Mouse (Mus musculus): ENCODE data around the gene Myo1c. TPM values are rescaled to one million over a fixed set of nuclear protein-coding genes. Genes with fewer than 3 reads are reported as not detected.
"Not testable (repeated sequence)": the region's sequence is repeated elsewhere in the genome, so short reads cannot be mapped to it uniquely, and the experiment has no call there.

The Myo1c gene
- total RNA-seq, 2 experiments from 2014 or later: 14.8 to 21.2 TPM

DNA sequence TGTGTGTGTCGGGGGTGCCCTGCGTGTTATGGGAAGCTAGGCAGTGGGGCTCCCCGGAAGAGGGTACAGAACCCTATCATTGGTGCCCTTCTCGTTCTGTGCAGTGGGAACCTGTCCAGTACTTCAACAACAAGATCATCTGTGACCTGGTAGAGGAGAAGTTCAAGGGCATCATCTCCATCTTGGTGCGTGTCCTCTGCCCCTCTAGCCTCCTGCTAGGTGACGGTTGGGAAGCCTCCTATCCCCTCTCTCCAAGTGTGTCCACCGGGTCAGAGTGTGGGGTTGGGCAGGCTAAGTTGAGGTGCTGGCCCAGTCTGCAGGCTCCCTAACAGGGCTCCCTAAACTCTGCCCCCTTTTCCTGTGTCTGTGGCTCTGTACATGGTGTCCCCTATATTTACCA is 11.8 kb downstream of the Myo1c start:
- ATAC-seq (replicated peaks; ENCODE audit: poor library complexity, severe bottlenecking): no peak

DNA sequence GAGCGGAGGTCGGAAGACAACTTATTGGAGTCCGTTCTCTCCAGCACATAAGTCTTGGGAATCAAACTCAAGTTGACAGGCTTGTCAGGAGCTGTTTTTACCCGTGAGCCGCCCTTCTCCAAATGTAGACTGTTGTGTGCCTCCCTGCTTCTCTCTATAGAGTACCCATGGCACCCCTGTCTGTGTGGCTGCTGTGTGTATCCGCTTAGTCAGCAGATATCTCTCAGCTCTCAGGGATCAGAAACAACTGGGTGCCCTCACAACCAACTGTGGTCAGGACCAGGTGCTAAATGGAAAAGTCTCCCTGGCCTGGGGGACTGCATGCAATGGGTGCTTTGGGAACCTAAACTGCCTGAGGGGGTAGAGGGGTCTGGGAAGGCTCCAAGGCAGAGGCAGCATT is 16.0 kb downstream of the Myo1c start:
- no peak for ATAC-seq (replicated peaks; ENCODE audit: poor library complexity, severe bottlenecking)

DNA sequence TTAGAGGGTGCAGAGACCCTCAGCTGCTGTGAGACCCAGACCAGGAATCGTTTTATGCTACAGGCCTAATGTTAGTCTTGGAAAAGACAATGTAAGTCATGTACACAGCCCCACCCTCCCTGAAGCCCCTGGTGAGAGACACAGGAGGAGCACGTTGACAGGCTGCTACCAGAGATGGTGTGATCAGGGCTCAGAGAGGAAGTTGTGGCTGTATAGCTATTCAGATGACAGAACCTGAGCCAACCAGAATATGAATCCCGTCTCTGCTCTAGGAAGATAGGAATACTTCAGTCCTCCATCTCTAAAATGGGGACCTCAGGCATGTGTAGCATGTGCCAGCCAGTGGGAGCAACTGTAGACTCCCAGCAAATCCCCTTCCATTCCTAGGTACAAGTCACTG is 18.3 kb downstream of the Myo1c start:
- ATAC-seq (replicated peaks; ENCODE audit: poor library complexity, severe bottlenecking): peak; percentile 34; the same call in 1 of the 2 replicates

DNA sequence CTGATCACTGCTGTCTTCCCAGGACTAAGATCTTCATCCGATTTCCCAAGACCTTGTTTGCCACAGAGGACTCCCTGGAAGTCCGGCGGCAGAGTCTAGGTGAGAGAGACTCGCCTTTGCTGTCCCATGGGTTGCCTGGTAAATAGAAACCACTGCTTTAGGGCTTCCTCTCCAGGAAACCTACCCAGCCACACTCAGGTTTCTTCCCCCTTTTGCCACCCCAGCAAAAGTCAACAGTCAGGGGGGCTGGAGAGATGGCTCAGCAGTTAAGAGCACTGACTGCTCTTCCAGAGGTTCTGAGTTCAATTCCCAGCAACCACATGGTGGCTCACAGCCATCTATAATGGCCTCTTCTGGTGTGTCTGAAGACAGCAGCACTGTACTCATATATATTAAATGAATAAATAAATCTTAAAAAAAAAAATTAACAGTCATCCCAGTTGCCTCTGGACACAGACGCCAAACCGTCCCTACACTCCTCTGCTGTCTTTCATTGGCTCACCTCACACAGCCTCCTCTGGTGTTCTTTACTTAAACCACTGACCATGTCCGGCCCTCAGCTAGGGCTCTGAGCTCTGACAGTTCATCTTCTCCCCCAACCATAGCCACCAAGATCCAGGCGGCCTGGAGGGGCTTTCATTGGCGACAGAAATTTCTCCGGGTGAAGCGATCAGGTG is 19.0 kb downstream of the Myo1c start:
- ATAC-seq (replicated peaks; ENCODE audit: poor library complexity, severe bottlenecking): peak; percentile 25; the same call in 1 of the 2 replicates

DNA sequence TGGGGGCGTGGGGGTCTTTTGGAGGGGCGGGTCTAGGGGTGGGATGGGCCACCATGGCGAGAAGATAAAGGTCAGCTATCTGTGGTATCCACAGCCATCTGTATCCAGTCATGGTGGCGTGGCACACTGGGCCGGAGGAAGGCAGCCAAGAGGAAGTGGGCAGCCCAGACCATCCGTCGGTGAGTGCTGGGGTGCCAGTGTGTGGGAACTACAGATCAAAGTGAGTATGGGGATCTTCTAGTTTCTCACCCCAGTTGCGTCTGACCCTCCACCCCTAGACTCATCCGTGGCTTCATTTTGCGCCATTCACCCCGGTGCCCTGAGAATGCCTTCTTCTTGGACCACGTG is 19.5 kb downstream of the Myo1c start:
- peak; percentile 74 for ATAC-seq (replicated peaks; ENCODE audit: poor library complexity, severe bottlenecking)

DNA sequence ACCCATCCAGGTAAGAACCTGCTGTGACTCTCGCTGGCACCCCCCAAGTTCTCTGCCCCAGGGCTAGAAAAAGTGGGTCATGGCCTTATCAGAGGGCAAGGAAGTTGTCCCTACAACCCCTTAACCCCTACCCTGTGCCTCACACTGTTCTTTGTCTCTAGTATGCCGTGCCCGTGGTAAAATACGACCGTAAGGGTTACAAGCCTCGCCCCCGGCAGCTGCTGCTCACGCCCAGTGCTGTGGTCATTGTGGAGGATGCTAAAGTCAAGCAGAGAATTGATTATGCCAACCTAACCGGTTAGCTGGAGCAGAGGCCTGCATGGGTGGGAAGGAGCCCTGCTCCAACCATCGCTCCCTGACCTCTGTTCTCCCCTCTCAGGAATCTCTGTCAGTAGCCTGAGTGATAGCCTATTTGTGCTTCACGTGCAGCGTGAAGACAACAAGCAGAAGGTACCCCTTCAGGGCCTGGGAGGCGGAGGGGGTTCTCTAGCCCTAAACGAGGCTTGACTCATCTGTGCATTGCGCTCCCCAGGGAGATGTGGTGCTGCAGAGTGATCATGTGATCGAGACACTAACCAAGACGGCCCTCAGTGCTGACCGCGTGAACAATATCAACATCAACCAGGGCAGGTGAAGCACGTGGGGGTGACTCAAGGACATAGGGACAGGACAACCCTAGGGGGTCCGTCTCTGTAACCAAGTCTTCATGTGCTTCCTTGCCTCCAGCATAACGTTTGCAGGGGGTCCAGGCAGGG is 21.3 kb downstream of the Myo1c start:
- no peak for ATAC-seq (replicated peaks; ENCODE audit: poor library complexity, severe bottlenecking)

DNA sequence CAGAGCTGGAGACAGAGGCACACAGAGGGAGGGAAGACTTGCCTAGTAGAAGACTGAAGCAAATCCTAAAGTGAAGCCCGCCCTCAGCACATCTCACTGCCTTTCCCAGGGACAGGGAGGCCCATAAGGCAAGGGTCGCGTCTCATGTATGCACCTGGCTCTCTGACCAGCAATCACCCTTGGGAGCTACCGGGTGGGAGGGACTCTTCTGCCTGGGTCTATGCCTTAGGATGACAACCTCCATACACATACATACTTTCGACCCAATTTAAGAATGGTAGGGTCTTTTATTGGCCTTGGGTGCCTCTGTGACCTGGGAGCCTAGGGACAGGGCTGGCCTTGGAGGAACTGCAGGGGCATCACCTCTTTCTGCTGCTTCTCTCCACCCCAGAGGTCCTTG is 23.1 kb downstream of the Myo1c start:
- ATAC-seq (replicated peaks; ENCODE audit: poor library complexity, severe bottlenecking): no peak

DNA sequence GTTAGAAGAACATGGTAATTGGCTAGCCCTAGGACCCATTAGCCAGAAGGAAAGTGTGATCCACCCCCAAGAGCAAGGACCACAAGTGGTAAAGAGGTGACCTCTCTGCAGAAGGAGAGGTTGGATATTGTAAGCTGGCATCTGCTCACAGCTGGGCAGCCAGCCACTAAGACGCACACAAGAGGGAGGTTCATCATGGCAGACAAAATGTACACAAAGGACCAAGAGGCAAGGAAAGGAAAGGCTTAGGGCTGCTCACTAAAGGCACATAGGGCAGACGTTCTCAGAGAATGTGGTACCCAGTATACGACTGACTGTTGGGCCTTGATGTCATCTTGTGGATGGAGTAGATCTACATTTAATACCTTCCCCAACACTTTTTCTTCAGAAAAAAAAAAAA is 24.6 kb downstream of the Myo1c start:
- no peak for ATAC-seq (replicated peaks; ENCODE audit: poor library complexity, severe bottlenecking)

DNA sequence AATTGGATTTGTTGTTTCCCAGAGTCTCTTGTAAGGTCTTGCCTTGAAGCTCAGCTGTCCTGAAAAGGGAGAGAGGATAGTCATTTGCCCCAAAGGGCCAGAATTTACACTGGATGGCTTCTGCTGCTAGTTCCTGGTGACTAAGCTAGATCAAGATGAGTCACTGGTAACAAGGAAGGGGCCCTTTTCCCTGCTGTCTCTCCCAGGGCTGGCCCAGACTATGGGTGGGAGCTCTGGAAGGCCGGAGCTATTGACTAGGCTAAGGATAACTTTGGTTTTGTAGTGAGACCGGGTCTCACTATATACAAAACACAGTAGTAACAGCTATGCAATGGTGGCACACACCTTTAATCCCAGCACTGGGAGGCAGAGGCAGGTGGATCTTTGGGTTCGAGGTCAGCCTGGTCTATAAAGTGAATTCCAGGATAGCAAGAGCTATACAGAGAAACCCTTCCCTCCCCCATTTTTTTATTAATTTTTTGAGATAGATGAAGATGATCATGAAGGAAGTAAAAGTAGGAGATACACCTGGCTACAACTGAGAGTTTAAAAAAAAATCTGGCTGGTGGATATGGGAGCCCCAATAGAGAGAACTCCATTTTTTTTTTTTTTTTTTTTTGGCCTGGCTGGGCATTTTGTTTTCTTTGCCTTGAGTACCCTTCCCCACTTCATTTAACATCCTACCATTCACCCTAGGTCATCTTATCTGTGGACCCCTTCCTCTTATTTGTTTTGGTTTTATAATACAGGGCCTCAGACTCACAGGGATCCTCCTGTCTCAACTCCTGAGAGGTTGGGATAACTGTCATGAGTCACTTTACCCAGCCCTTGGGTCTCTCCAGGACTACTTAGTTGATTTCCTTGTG is 27.8 kb downstream of the Myo1c start:
- ATAC-seq (replicated peaks; ENCODE audit: poor library complexity, severe bottlenecking): no peak

DNA sequence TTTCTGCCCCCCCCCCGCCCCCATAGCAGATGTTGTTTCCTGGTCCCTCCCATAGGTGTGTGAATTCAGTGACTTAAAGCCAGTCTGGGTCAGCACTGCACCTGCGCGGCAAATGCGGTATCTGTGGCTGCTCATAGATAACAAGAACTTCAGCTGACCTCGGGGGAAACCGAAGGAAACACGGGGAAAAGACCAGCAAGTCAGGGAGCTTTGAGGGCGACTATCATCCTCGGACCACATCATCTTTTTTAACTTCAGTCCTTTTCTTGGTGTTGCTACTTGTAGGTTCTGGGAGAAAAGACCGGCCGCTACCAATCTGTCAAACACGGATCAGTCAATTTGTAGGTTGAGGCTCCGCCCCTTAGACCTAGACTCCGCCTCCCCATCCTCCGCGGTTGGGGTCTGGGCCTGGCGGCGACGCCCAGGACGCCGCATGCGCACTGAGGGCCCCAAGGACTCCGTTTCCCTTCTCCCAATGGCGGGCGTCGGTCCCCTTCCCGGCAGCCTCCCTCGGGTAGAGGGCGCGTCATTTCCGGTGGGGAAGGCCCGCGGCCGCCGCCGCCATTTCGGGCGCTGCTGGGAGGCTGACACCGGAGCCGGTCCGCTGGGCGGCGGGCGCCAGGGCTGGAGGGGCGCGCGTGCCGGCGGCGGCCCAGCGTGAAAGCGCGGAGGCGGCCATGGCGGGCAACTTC is 28.6 kb downstream of the Myo1c start, which contains the start of gene Crk:
Gene Crk, plus strand, starts transcription at position 513 of the 692 bp plus-strand sequence.
- ATAC-seq (replicated peaks; ENCODE audit: poor library complexity, severe bottlenecking): peak; percentile 92

DNA sequence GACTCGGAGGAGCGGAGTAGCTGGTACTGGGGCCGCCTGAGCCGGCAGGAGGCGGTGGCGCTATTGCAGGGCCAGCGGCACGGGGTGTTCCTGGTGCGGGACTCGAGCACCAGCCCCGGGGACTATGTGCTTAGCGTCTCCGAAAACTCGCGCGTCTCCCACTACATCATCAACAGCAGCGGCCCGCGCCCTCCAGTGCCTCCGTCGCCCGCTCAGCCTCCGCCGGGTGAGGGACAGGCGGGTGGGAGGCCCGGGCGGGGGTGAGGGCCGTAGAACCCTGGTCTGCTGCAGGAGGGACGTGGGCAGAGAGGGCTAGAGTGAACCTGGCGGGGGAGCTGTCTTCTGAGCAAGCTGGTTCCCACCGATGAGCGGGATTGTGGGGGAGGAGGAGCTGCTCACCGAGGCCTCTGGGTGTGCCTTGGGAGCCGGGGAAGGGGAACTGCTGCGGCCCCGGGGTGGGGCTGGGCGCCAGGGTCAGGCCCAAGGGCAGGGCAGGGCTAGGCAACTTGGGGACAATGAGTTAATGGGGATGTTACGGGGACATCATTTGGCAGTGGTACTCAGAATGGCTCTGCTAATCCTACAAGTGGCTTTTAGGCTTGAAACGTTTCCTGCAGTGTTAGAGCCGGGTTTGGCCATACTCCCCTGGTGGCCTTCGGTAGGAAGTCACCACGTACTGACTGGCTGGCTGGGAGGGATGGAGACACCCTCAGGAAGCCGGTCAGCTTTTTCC is 29.3 kb downstream of the Myo1c start:
- peak; percentile 65 for ATAC-seq (replicated peaks; ENCODE audit: poor library complexity, severe bottlenecking)

DNA sequence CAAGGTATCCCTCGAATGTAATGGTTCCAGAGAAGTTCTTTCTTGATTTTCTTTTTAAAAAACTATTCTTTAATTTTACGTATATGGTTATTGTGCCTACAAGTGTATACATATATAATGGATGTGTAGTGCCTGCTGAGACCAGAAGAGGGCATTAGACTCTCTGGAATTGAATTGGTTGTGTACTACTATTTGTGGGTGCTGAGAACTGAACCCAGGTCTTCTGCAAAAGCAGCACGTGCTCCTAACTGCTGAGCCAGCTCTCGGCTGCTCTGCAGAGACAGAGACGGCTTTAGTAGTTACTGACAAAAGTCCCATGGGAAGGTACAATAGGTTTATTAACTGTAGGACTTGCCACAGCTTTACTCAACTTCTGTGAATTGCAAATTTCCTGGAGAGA is 34.2 kb downstream of the Myo1c start:
- no peak for ATAC-seq (replicated peaks; ENCODE audit: poor library complexity, severe bottlenecking)

DNA sequence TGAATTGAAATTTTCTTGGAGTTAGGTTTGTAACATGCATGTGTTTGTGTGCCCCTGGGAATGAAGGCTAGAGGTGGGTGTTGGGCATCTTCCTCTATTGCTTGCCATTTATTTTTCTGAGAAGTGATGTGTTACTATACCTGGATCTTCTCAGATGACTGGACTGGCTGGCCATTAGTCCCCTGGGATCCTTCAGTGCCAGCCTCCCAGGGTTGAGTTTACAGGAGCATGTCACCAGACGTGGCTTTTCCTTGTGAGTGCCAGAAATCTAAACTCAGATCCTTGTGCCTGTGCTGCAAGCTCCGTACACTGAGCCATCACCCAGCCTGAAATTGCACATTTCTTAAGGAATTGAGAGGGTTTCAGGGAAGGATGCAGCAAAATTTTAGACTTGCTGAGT is 34.7 kb downstream of the Myo1c start:
- ATAC-seq (replicated peaks; ENCODE audit: poor library complexity, severe bottlenecking): no peak

DNA sequence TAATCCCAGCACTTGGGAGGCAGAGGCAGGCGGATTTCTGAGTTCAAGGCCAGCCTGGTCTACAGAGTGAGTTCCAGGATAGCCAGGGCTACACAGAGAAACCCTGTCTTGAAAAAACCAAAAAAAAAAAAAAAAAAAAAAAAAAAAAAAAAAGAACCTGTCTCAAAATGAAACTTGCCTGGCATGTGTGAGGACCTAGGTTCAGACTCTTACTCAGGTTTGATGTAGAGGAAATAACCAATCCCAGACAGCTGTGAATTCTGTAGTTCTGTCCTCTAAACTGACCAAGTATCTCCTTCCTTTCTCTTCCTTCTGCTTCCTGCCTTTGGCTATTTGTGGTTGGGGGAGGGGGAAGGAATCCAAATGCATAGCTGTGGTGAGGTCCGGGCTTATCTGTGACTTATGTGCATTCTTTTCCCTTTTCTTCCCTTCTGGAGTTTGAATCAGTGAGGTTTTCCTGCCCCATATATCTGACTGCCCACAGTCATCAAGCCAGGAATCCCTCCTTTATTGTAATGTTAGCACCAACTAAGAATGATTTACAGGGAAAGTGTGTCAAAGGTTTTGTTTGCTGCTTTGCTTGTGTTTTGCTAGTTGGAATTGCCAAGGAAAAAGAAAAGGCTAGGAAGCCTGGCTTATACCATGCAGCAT is 37.2 kb downstream of the Myo1c start:
- 0 out of 2 replicates have a peak, but pooled peaks have one; percentile 27 for ATAC-seq (replicated peaks; ENCODE audit: poor library complexity, severe bottlenecking)

DNA sequence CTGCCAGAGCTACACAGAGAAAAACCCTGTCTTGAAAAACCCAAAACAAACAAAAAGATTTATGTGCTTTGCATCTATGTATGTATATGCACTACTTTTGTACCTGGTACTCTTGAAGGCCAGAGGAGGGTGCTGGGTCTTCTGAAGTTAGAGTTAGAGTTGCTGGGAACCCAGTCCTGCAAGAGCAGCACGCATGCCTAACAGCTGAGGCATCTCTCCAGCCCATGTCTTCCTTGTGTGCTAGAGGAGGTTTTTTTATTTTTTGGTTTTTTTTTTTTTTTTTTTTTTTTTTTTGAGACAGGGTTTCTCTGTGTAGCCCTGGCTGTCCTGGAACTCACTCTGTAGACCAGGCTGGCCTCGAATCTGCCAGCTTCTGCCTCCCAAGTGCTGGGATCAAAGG is 37.8 kb downstream of the Myo1c start:
- no peak for ATAC-seq (replicated peaks; ENCODE audit: poor library complexity, severe bottlenecking)

DNA sequence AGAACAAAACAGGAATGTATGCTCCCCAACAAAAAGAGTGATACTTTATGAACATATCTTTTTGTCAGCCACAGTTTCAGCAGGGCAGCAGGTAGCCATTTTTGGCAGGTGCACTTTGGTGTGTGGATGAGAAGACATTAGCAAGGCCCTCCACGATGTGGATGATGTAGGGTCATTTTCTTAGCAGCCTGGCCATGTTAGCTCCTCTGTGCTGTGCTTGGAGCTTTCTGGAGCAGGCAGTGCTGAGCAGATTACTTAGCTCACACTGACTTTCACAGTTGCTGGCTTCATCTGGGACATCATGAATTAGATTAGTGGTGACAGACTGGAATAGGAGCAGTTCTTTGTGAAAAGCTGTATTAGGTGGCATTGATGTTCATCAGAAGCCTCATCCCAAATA is 39.7 kb downstream of the Myo1c start:
- no peak for ATAC-seq (replicated peaks; ENCODE audit: poor library complexity, severe bottlenecking)

DNA sequence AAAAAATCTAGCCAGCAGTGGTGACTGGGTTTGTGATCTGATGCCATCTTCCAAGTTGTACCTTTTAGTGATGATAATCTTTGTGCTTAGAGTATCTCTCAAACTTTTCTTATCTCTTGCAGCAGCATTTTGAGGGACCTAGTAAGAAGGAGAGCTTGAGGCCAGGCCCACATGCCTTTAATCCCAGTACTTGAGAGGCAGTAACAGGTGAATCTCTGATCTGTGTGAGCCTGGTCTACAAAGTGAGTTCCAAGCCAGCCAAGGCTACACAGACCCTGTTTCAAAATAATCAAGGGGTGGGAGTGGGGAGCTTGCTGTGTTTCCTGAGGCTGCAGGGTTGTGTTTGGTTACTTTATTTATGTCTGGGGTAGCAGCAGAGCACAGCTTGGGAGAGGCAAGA is 40.7 kb downstream of the Myo1c start:
- ATAC-seq (replicated peaks; ENCODE audit: poor library complexity, severe bottlenecking): no peak

DNA sequence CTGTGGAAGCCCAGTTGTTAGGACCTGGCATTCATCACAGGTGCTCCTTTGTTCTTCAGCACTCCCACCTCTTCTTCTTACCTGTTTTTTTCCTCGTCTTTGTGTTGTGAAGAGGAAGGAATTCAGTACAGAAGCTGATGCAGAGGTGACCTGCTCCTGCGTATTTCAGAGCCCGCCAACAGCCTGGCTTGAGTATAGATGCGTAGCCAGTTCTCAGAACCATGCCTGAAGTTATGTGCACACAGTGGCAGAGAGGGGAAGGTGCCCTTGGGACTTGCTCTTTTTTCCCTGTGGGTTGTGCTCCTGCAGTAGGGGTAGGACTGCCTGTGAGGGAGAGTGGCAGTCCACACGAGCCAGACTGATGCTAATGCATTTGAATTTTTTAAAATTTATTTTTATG is 43.3 kb downstream of the Myo1c start:
- no peak for ATAC-seq (replicated peaks; ENCODE audit: poor library complexity, severe bottlenecking)

DNA sequence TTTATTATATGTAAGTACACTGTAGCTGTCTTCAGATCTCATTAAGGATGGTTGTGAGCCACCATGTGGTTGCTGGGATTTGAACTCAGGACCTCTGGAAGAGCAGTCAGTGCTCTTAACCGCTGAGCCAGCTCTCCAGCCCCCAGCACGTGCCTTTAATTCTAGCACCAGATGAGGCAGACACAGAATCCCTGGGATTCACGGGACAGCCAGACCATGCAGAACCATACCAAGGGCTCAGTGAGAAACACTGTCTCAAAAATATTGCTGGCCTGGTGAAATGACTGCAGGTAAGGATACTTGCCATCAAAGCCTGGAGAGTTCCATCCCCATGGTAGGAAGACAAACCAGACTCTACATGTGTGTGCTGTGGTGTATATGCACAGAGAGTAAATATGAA is 47.2 kb downstream of the Myo1c start:
- not testable (repeated sequence) for ATAC-seq (replicated peaks; ENCODE audit: poor library complexity, severe bottlenecking)

Measured in granulocyte monocyte progenitor cell, adult 5-6 weeks (primary cell).